Comparison of ENCODE assay signal across 30 mouse cellular contexts in genomic region chr13:111444325-111444724, GRCm38 (mm10).
"Had no signal": no experiment of that assay in that cellular context is flagged by ENCODE, and none has a peak within 500 bp of the region (broad histone marks: within the 10 kb centered on the region; RNA-seq: fewer than 3 reads in every experiment).

No protein-coding gene starts in this region.

- H3K9ac ChIP-seq: limb, embryonic 12.5 days; limb, embryonic 13.5 days; limb, embryonic 15.5 days; liver, embryonic 12.5 days; liver, embryonic 13.5 days; liver, embryonic 14.5 days; liver, embryonic 15.5 days; liver, postnatal 0 days; lung, embryonic 14.5 days; lung, embryonic 15.5 days; midbrain, embryonic 12.5 days; midbrain, embryonic 13.5 days; midbrain, embryonic 15.5 days had no signal

- H3K4me3 ChIP-seq: left cerebral cortex, adult 2 months; limb, embryonic 10.5 days; limb, embryonic 12.5 days; limb, embryonic 13.5 days; limb, embryonic 15.5 days; liver, embryonic 12.5 days; liver, embryonic 13.5 days; liver, embryonic 15.5 days; lung, embryonic 15.5 days; megakaryocyte, embryonic 14.5 days; midbrain, embryonic 12.5 days; midbrain, embryonic 13.5 days; midbrain, embryonic 15.5 days; myocyte had no signal

- H3K27me3 ChIP-seq: limb, embryonic 12.5 days; limb, embryonic 13.5 days; limb, embryonic 15.5 days; liver, embryonic 12.5 days; liver, embryonic 13.5 days; liver, embryonic 15.5 days; lung, embryonic 15.5 days; megakaryocyte, embryonic 14.5 days; midbrain, embryonic 12.5 days; midbrain, embryonic 13.5 days; midbrain, embryonic 15.5 days had no signal

- H3K27ac ChIP-seq: left cerebral cortex, adult 2 months; limb, embryonic 10.5 days; limb, embryonic 12.5 days; limb, embryonic 13.5 days; limb, embryonic 15.5 days; liver, embryonic 12.5 days; liver, embryonic 13.5 days; liver, embryonic 14.5 days; liver, embryonic 15.5 days; lung, embryonic 15.5 days; macrophage; midbrain, embryonic 12.5 days; midbrain, embryonic 13.5 days; midbrain, embryonic 15.5 days had no signal

- H3K9me3 ChIP-seq: limb, embryonic 10.5 days; limb, embryonic 12.5 days; limb, embryonic 13.5 days; limb, embryonic 15.5 days; liver, embryonic 12.5 days; liver, embryonic 13.5 days; liver, embryonic 15.5 days; lung, embryonic 15.5 days; megakaryocyte, embryonic 14.5 days; midbrain, embryonic 12.5 days; midbrain, embryonic 13.5 days; midbrain, embryonic 15.5 days had no signal

- H3K4me2 ChIP-seq: limb, embryonic 12.5 days; limb, embryonic 13.5 days; limb, embryonic 15.5 days; liver, embryonic 11.5 days; liver, embryonic 12.5 days; liver, embryonic 13.5 days; liver, embryonic 15.5 days; lung, embryonic 14.5 days; lung, embryonic 15.5 days; midbrain, embryonic 12.5 days; midbrain, embryonic 13.5 days; midbrain, embryonic 15.5 days had no signal

- DNase-seq: left cerebral cortex, postnatal 4 days; liver; liver, embryonic 13.5 days; liver, postnatal 0 days; lung, adult 18-20 months; lung, adult 2 months; lung, embryonic 14.5 days; lung, postnatal 10 days; lung, postnatal 14 days; lung, postnatal 36 days; lung, postnatal 4 days; midbrain, embryonic 14.5 days had no signal

- H3K4me1 ChIP-seq: limb, embryonic 10.5 days; limb, embryonic 12.5 days; limb, embryonic 13.5 days; limb, embryonic 15.5 days; lung, embryonic 15.5 days; midbrain, embryonic 12.5 days; midbrain, embryonic 13.5 days; midbrain, embryonic 15.5 days had no signal

- ATAC-seq: liver, embryonic 12.5 days; liver, postnatal 0 days; lung, postnatal 0 days; midbrain, embryonic 13.5 days; midbrain, embryonic 15.5 days; midbrain, embryonic 16.5 days had no signal
